Mouse (Mus musculus): ENCODE data around the gene Angel2. TPM values are rescaled to one million over a fixed set of nuclear protein-coding genes. Genes with fewer than 3 reads are reported as not detected.
"Not testable (repeated sequence)": the region's sequence is repeated elsewhere in the genome, so short reads cannot be mapped to it uniquely, and the experiment has no call there.

Gene Angel2
- polyA plus RNA-seq (2016; fragmentation: Nextera tagmentation; extraction: Ambion mirVana) = 52.9 and 53.5 TPM in 2 replicates

GRCm38 (mm10) chr1:190924812-190925211, at the start of gene Angel2:
TSS of gene Angel2 (plus strand) at chr1:190925112.
- WGBS = 84% methylated on average over 3 of the region's 3 CpGs
- not testable (repeated sequence) for H3K4me3 ChIP-seq; H3K9me3 ChIP-seq; DNase-seq (ENCODE audit: low spot score); H3K27ac ChIP-seq; H3K36me3 ChIP-seq; H3K27me3 ChIP-seq (ENCODE audit: insufficient read depth, poor library complexity, severe bottlenecking)
- peaks cover 15% of the 10 kb centered on the region for H3K4me1 ChIP-seq (replicated peaks)

GRCm38 (mm10) chr1:190875751-190876150, 49.2 kb upstream of the Angel2 start:
- no peaks in the 10 kb centered on the region for H3K27me3 ChIP-seq (ENCODE audit: insufficient read depth, poor library complexity, severe bottlenecking)
- no peaks in the 10 kb centered on the region for H3K9me3 ChIP-seq
- 94% methylated on average over 6 of the region's 6 CpGs for WGBS
- no peak for DNase-seq (ENCODE audit: low spot score)
- H3K27ac ChIP-seq = no peak overlapping the region
- no peaks in the 10 kb centered on the region for H3K4me1 ChIP-seq (replicated peaks)
- H3K36me3 ChIP-seq = peaks cover 39% of the 10 kb centered on the region
- no peak overlapping the region for H3K4me3 ChIP-seq

GRCm38 (mm10) chr1:190880638-190881037, 44.3 kb upstream of the Angel2 start:
- no peak overlapping the region for H3K27ac ChIP-seq
- no peak overlapping the region for H3K4me3 ChIP-seq
- H3K27me3 ChIP-seq (ENCODE audit: insufficient read depth, poor library complexity, severe bottlenecking) = no peaks in the 10 kb centered on the region
- DNase-seq (ENCODE audit: low spot score) = no peak
- H3K9me3 ChIP-seq = no peaks in the 10 kb centered on the region
- WGBS = 85% methylated on average over 6 of the region's 6 CpGs
- H3K36me3 ChIP-seq = peaks cover 39% of the 10 kb centered on the region
- no peaks in the 10 kb centered on the region; the same call in 1 of the 2 replicates for H3K4me1 ChIP-seq (replicated peaks)

- Histone ChIP-seq H3K4me1 (replicated peaks) (no peaks in the 10 kb centered on the region; the same call in 1 of the 2 replicates), H3K27me3 (ENCODE audit: insufficient read depth, poor library complexity, severe bottlenecking) (no peaks in the 10 kb centered on the region), H3K27ac (no peak overlapping the region), H3K36me3 (peaks cover 46% of the 10 kb centered on the region), H3K9me3 (no peaks in the 10 kb centered on the region), H3K4me3 (no peak overlapping the region)
- WGBS = 2% methylated on average over 2 of the region's 2 CpGs
- peak; percentile 30 for DNase-seq (ENCODE audit: low spot score)
Observed at GRCm38 (mm10) chr1:190881422-190881821, 43.5 kb upstream of the Angel2 start.

- WGBS = 94% methylated on average over 4 of the region's 4 CpGs
- Histone ChIP-seq H3K9me3 (no peaks in the 10 kb centered on the region), H3K27ac (no peak overlapping the region), H3K4me1 (replicated peaks) (no peaks in the 10 kb centered on the region; the same call in 1 of the 2 replicates), H3K36me3 (peaks cover 63% of the 10 kb centered on the region), H3K4me3 (no peak overlapping the region), H3K27me3 (ENCODE audit: insufficient read depth, poor library complexity, severe bottlenecking) (no peaks in the 10 kb centered on the region)
- DNase-seq (ENCODE audit: low spot score) = no peak
Observed at GRCm38 (mm10) chr1:190886014-190886413, 38.9 kb upstream of the Angel2 start.

- Histone ChIP-seq H3K27me3 (ENCODE audit: insufficient read depth, poor library complexity, severe bottlenecking) (no peaks in the 10 kb centered on the region), H3K27ac (no peak overlapping the region), H3K4me1 (replicated peaks) (no peaks in the 10 kb centered on the region; the same call in 1 of the 2 replicates), H3K9me3 (no peaks in the 10 kb centered on the region), H3K36me3 (peaks cover 76% of the 10 kb centered on the region), H3K4me3 (no peak overlapping the region)
- DNase-seq (ENCODE audit: low spot score) = no peak
- WGBS = 86% methylated on average over 2 of the region's 2 CpGs
Observed at GRCm38 (mm10) chr1:190888031-190888430, 36.9 kb upstream of the Angel2 start.

GRCm38 (mm10) chr1:190888646-190889045, 36.3 kb upstream of the Angel2 start:
- no peak for DNase-seq (ENCODE audit: low spot score)
- no peak overlapping the region for H3K4me3 ChIP-seq
- 95% methylated on average over 16 of the region's 16 CpGs for WGBS
- no peaks in the 10 kb centered on the region; the same call in 1 of the 2 replicates for H3K4me1 ChIP-seq (replicated peaks)
- no peaks in the 10 kb centered on the region for H3K9me3 ChIP-seq
- H3K36me3 ChIP-seq = peaks cover 73% of the 10 kb centered on the region
- no peaks in the 10 kb centered on the region for H3K27me3 ChIP-seq (ENCODE audit: insufficient read depth, poor library complexity, severe bottlenecking)
- H3K27ac ChIP-seq = no peak overlapping the region

GRCm38 (mm10) chr1:190893559-190894167, 31.2 kb upstream of the Angel2 start:
- WGBS = 85% methylated on average over 6 of the region's 6 CpGs
- Histone ChIP-seq H3K27ac (no peak overlapping the region), H3K9me3 (no peaks in the 10 kb centered on the region), H3K4me1 (replicated peaks) (no peaks in the 10 kb centered on the region), H3K27me3 (ENCODE audit: insufficient read depth, poor library complexity, severe bottlenecking) (no peaks in the 10 kb centered on the region), H3K4me3 (no peak overlapping the region), H3K36me3 (peaks cover 75% of the 10 kb centered on the region)
- no peak for DNase-seq (ENCODE audit: low spot score)

GRCm38 (mm10) chr1:190898186-190898585, 26.7 kb upstream of the Angel2 start:
- H3K27me3 ChIP-seq (ENCODE audit: insufficient read depth, poor library complexity, severe bottlenecking) = no peaks in the 10 kb centered on the region

GRCm38 (mm10) chr1:190898899-190899575, 25.9 kb upstream of the Angel2 start:
- Histone ChIP-seq H3K4me1 (replicated peaks) (0 out of 2 replicates have a peak, but pooled peaks cover 4% of the 10 kb centered on the region), H3K36me3 (peaks cover 70% of the 10 kb centered on the region), H3K27me3 (ENCODE audit: insufficient read depth, poor library complexity, severe bottlenecking) (no peaks in the 10 kb centered on the region), H3K9me3 (no peaks in the 10 kb centered on the region), H3K27ac (no peak overlapping the region), H3K4me3 (no peak overlapping the region)
- WGBS = 89% methylated on average over 9 of the region's 9 CpGs
- DNase-seq (ENCODE audit: low spot score) = no peak

More at GRCm38 (mm10) chr1:190898186-190898585, 26.7 kb upstream of the Angel2 start:
- 93% methylated on average over 3 of the region's 3 CpGs for WGBS
- DNase-seq (ENCODE audit: low spot score) = no peak
- Histone ChIP-seq H3K27ac (no peak overlapping the region), H3K4me3 (no peak overlapping the region), H3K4me1 (replicated peaks) (0 out of 2 replicates have a peak, but pooled peaks cover 4% of the 10 kb centered on the region), H3K36me3 (peaks cover 65% of the 10 kb centered on the region), H3K9me3 (no peaks in the 10 kb centered on the region)

GRCm38 (mm10) chr1:190901082-190901481, 23.8 kb upstream of the Angel2 start:
- Histone ChIP-seq H3K27ac (no peak overlapping the region), H3K27me3 (ENCODE audit: insufficient read depth, poor library complexity, severe bottlenecking) (no peaks in the 10 kb centered on the region), H3K9me3 (no peaks in the 10 kb centered on the region), H3K4me1 (replicated peaks) (0 out of 2 replicates have a peak, but pooled peaks cover 4% of the 10 kb centered on the region), H3K36me3 (peaks cover 59% of the 10 kb centered on the region), H3K4me3 (no peak overlapping the region)
- DNase-seq (ENCODE audit: low spot score) = no peak
- WGBS = 79% methylated on average over 2 of the region's 2 CpGs

GRCm38 (mm10) chr1:190904136-190904535, 20.8 kb upstream of the Angel2 start:
- Histone ChIP-seq H3K27ac (no peak overlapping the region), H3K4me1 (replicated peaks) (peaks cover 9% of the 10 kb centered on the region; the same call in 1 of the 2 replicates), H3K4me3 (no peak overlapping the region), H3K36me3 (peaks cover 29% of the 10 kb centered on the region), H3K27me3 (ENCODE audit: insufficient read depth, poor library complexity, severe bottlenecking) (no peaks in the 10 kb centered on the region), H3K9me3 (no peaks in the 10 kb centered on the region)
- no peak for DNase-seq (ENCODE audit: low spot score)
- 95% methylated on average over 3 of the region's 3 CpGs for WGBS

GRCm38 (mm10) chr1:190904714-190905113, 20.2 kb upstream of the Angel2 start:
- no peak for DNase-seq (ENCODE audit: low spot score)
- 92% methylated on average over 16 of the region's 16 CpGs for WGBS
- Histone ChIP-seq H3K36me3 (peaks cover 26% of the 10 kb centered on the region), H3K27ac (no peak overlapping the region), H3K27me3 (ENCODE audit: insufficient read depth, poor library complexity, severe bottlenecking) (no peaks in the 10 kb centered on the region), H3K9me3 (no peaks in the 10 kb centered on the region), H3K4me1 (replicated peaks) (peaks cover 12% of the 10 kb centered on the region; the same call in 1 of the 2 replicates), H3K4me3 (no peak overlapping the region)
